Mouse (Mus musculus) hindbrain, embryonic 11.5 days (tissue): ENCODE measurements at regions not wholly inside any gene's neighbourhood (a gene's known extent, or its start where the extent isn't known, plus 50 kb on each side); places are given as distances from the start of the nearest gene placed in this dataset.

Source experiments
- ATAC-seq: fragments of 200-750 bp; cut with Nextera tagmentation; 2 replicates; pipeline ENCODE4 v1.8.0; 2017; ENCODE audit warnings: mild to moderate bottlenecking, moderate TSS enrichment, moderate library complexity; ENCODE audit not compliant: low FRiP score
- DNase-seq: peaks from one replicate; pipeline ENCODE4 v3.0.0-alpha.2; 2015; ENCODE audit warnings: low spot score
- H3K27ac ChIP-seq: fragments of 300-500 bp; sonication (generic); 2 replicates; pipeline ENCODE4 v1.5.1; 2014; ENCODE audit warnings: mild to moderate bottlenecking, low read depth, low read length
- H3K27me3 ChIP-seq: fragments of 300-500 bp; sonication (generic); 2 replicates; pipeline ENCODE4 v1.6.1; 2014; ENCODE audit warnings: mild to moderate bottlenecking, low read length, moderate library complexity, mixed read lengths; ENCODE audit not compliant: control insufficient read depth, insufficient read depth
- H3K36me3 ChIP-seq: fragments of 300-500 bp; sonication (generic); 2 replicates; pipeline ENCODE4 v1.6.1; 2014; ENCODE audit warnings: mild to moderate bottlenecking, low read length, moderate library complexity, mixed read lengths; ENCODE audit not compliant: control insufficient read depth, insufficient read depth
- H3K4me1 ChIP-seq: fragments of 300-500 bp; sonication (generic); replicated peaks from 2 replicates; pipeline ENCODE4 v1.6.1; 2014; ENCODE audit warnings: low read length, mixed read lengths; ENCODE audit not compliant: control insufficient read depth, insufficient read depth
- H3K4me2 ChIP-seq: fragments of 300-500 bp; sonication (generic); replicated peaks from 2 replicates; pipeline ENCODE4 v1.6.1; 2014; ENCODE audit warnings: mild to moderate bottlenecking, low read depth, low read length
- H3K4me3 ChIP-seq: fragments of 300-500 bp; sonication (generic); 2 replicates; pipeline ENCODE4 v1.5.1; 2014; ENCODE audit warnings: low read depth, low read length
- H3K9ac ChIP-seq: fragments of 300-500 bp; sonication (generic); 2 replicates; pipeline ENCODE4 v1.6.1; 2014; ENCODE audit warnings: low read depth, low read length
- H3K9me3 ChIP-seq: fragments of 300-500 bp; sonication (generic); 2 replicates; pipeline ENCODE4 v1.6.1; 2016; ENCODE audit warnings: low read length; ENCODE audit not compliant: control insufficient read depth
- WGBS: fragments of 180-500 bp; shearing (Covaris S2); extraction: QIAGEN DNeasy Blood & Tissue Kit; methylation state at CpG from one replicate; pipeline ENCODE4 v1.1.7; 2014; 5-methylcytosine and 5-hydroxymethylcytosine counted together

DNA sequence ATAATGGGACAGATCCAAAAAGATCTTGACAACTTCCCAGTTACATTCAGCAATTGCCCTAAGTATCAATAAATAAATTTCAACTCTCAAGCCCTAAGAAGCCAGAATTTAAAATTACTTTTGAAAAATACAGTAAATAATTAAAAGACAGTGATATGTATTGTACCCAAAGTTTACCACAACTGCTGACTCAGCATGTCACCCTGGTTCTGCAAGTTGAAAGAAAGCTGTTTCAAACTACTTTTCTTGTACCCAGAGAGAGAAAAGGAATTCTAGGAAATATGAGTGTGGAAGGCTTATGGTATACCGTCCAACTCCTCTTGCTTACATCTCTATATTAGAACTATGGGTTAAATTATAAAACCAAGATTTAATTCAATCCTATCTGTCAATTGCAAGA lies 248.9 kb upstream of the Slc7a11 start:
- Histone ChIP-seq H3K4me2 (no peak overlapping the region), H3K9me3 (no peaks in the 10 kb centered on the region), H3K36me3 (no peaks in the 10 kb centered on the region), H3K4me1 (peaks cover 2% of the 10 kb centered on the region; the same call in 1 of the 2 replicates), H3K27me3 (no peaks in the 10 kb centered on the region), H3K27ac (no peak overlapping the region), H3K4me3 (no peak overlapping the region), H3K9ac (no peak overlapping the region)
- WGBS, result 89% methylated on average over 1 of the region's 1 CpGs
- ATAC-seq (no peak), DNase-seq (no peak)

DNA sequence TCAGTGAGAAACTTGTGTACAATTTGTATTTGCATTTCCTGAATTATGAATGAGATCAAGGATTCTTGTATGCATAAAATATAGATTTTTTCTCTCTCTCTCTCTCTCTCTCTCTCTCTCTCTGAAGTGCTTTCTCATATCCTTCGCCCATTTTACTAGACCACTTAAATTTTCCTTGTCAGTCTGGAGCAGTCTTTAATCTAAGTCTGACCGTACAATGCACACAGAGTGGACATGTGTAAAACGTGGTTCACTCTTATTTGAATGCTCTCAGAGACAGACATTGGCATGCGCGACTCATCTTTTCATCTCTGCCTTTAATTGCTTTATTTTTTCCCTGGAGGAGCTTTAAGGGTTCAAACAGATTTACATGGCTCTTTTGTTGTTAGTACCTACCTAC lies 247.3 kb upstream of the Slc7a11 start:
- no peak overlapping the region for H3K9ac ChIP-seq
- H3K36me3 ChIP-seq, result no peaks in the 10 kb centered on the region
- H3K4me1 ChIP-seq, result peaks cover 2% of the 10 kb centered on the region; the same call in 1 of the 2 replicates
- H3K9me3 ChIP-seq, result no peaks in the 10 kb centered on the region
- no peak overlapping the region for H3K27ac ChIP-seq
- no peak overlapping the region for H3K4me3 ChIP-seq
- H3K4me2 ChIP-seq, result no peak overlapping the region
- DNase-seq (no peak), ATAC-seq (no peak)
- WGBS, result 79% methylated on average over 5 of the region's 5 CpGs
- H3K27me3 ChIP-seq, result no peaks in the 10 kb centered on the region

DNA sequence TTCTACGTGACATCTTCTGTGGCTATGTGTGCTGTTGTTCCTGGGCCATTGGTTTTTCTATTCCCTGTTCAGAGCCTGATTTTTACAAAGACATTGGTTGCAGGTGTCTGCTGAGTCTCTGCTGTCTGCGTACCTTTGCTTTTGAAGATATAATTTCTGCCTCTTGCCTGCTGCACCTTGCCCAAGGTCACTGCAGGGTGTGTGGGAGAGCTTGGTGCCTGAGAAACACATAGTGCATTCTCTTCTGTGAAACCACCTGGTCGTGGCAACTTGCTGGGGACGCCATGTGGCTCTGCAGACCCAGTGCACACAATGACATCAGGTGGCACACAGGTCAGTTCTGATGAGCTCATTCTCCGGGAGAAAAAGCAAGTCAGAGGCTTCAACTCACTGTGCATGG lies 246.0 kb upstream of the Slc7a11 start:
- Histone ChIP-seq H3K9me3 (no peaks in the 10 kb centered on the region), H3K27ac (no peak overlapping the region), H3K4me2 (no peak overlapping the region), H3K27me3 (no peaks in the 10 kb centered on the region), H3K4me3 (no peak overlapping the region), H3K36me3 (no peaks in the 10 kb centered on the region), H3K4me1 (no peaks in the 10 kb centered on the region), H3K9ac (no peak overlapping the region)
- DNase-seq (no peak), ATAC-seq (no peak)
- 86% methylated on average over 5 of the region's 5 CpGs for WGBS

DNA sequence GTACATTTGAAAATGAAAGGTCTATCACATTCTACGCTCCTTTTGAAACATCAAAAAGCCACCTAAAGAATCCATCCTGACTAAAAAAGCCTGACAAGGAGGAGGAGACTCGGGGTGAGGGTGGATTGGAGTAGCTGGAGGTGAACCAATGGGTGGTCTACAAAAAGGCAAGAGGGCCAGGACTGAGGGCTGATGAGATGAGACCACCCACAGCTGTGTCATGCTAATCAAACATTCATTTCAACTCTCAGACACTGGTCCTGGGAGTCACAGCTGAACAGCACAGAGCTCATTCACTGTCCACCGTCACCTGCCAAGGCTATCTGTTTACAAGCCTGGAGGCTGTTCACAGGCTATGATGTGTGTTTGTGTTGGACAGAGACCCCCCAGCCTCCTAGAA lies 244.3 kb upstream of the Slc7a11 start:
- Histone ChIP-seq H3K4me1 (no peaks in the 10 kb centered on the region), H3K9ac (no peak overlapping the region), H3K36me3 (no peaks in the 10 kb centered on the region), H3K9me3 (no peaks in the 10 kb centered on the region), H3K27ac (no peak overlapping the region), H3K4me2 (no peak overlapping the region), H3K4me3 (no peak overlapping the region), H3K27me3 (no peaks in the 10 kb centered on the region)
- WGBS, result 63% methylated on average over 3 of the region's 3 CpGs
- ATAC-seq, result no peak
- no peak for DNase-seq

DNA sequence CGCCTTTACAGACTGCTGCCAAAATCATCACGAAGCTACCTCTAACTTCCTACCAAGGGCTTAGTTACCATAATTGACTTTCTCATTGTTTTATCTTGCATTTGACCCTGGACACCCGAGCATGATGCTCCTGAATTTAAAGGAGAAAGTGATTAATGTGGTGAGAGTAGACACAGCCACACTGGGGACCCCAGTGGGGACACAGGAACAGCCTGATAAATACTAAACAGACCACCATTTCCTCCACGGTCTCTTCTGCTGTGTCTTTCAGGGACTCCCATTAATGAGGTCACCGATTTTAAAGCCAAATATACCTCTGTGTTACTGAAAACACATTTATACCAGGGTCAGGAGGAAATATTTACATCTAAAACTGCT lies 235.2 kb upstream of the Slc7a11 start:
- Histone ChIP-seq H3K36me3 (no peaks in the 10 kb centered on the region), H3K27ac (0 out of 2 replicates have a peak overlapping the region, but pooled peaks have one; percentile 44), H3K27me3 (no peaks in the 10 kb centered on the region), H3K9me3 (no peaks in the 10 kb centered on the region), H3K4me3 (no peak overlapping the region), H3K9ac (no peak overlapping the region), H3K4me1 (no peaks in the 10 kb centered on the region), H3K4me2 (no peak overlapping the region)
- ATAC-seq (peak; percentile 88), DNase-seq (peak; percentile 35)
- WGBS, result 49% methylated on average over 5 of the region's 5 CpGs

DNA sequence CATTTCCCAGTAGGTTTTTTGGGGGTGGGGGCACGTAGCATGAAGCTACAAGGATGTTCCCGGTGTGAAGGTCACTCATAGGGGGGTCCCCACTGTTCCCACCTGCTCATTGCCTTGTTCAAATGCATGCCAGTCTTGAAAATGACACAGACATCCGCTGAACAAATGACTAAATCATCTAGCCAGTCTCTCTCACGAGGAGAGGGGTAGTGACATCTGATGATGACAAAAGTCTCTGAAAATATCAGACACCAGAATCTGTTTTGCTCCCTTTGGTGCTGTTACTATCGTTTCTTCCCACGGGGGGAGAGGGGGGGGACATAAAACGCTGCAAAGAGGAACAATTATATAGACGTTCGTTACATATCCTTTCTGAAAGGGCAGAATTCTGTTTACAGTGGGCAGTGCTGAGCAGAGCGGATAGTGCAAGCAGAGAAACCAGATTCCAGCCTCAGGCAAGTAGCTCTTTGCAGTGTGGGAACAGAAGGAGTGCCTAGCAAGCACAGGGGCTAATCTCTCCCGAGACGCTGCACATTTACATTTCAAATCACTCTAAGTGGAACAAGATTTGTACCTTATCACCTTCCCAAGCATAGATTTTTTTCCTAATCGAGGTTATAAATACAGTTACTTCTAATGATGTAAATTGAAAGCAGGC lies 234.7 kb upstream of the Slc7a11 start:
- Histone ChIP-seq H3K4me1 (no peaks in the 10 kb centered on the region), H3K4me2 (no peak overlapping the region), H3K9ac (no peak overlapping the region), H3K27ac (peak overlapping the region; percentile 44), H3K27me3 (no peaks in the 10 kb centered on the region), H3K36me3 (no peaks in the 10 kb centered on the region), H3K4me3 (no peak overlapping the region), H3K9me3 (no peaks in the 10 kb centered on the region)
- WGBS, result 53% methylated on average over 13 of the region's 13 CpGs
- ATAC-seq (peak; percentile 87), DNase-seq (peak; percentile 35)

DNA sequence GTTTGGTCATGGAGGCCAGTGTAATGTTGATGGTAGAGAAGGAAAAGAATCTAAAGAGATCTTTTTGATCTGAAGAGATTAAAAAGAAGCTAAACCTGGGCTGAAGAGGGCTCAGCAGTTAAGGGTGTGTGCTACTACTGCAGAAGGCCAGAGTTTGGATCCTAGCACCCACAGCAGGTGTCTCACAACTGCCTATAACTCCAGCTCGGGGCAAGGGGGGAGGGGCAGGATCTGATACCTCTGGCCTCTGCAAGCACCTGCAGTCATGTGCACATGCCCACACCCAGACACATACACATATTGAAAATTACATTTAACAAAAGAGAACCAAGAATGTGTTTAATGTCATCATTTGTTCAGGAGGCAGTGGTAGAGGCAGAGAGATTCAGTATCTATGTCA lies 232.4 kb upstream of the Slc7a11 start:
- ATAC-seq, result no peak
- no peaks in the 10 kb centered on the region for H3K4me1 ChIP-seq
- DNase-seq, result no peak
- no peaks in the 10 kb centered on the region for H3K36me3 ChIP-seq
- H3K9me3 ChIP-seq, result no peaks in the 10 kb centered on the region
- H3K9ac ChIP-seq, result no peak overlapping the region
- 70% methylated on average over 1 of the region's 1 CpGs for WGBS
- no peaks in the 10 kb centered on the region for H3K27me3 ChIP-seq
- H3K4me3 ChIP-seq, result no peak overlapping the region
- H3K27ac ChIP-seq, result no peak overlapping the region
- no peak overlapping the region for H3K4me2 ChIP-seq

DNA sequence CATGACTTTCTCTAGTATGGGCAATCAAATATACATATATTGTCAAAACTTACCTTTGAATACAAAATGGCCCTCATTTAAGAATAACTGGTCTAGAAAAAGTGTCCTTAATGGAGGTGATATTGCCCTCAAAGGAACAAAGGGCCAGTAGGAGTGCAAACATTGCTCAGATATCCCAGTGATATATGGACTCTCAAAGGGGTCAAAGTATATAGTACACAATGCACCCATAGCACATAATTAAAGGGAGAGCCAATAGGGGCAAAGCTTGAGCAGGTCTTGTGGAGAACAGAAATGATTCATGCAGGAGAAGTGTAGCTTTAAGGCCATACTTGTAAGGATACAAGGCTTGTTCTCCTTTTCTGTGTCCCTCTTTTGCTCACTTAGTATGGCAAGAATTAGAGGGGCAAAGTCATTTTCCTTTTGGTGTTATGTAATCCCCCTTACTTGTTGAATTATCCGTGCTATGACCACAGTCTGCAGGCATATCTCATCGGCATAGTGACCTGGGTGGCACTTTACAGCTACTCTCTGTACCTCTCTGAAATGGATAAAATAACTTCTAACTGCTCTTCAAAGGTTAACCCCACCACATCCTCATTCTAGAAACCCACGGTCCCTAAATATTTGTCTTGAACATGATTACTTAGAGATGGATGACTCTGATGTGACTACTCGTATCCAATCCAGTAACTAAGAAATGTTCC lies 231.6 kb upstream of the Slc7a11 start:
- Histone ChIP-seq H3K27me3 (no peaks in the 10 kb centered on the region), H3K9ac (no peak overlapping the region), H3K4me2 (no peak overlapping the region), H3K4me1 (no peaks in the 10 kb centered on the region), H3K4me3 (no peak overlapping the region), H3K9me3 (no peaks in the 10 kb centered on the region), H3K36me3 (no peaks in the 10 kb centered on the region), H3K27ac (no peak overlapping the region)
- WGBS, result 86% methylated on average over 4 of the region's 4 CpGs
- ATAC-seq, result no peak
- DNase-seq, result no peak

DNA sequence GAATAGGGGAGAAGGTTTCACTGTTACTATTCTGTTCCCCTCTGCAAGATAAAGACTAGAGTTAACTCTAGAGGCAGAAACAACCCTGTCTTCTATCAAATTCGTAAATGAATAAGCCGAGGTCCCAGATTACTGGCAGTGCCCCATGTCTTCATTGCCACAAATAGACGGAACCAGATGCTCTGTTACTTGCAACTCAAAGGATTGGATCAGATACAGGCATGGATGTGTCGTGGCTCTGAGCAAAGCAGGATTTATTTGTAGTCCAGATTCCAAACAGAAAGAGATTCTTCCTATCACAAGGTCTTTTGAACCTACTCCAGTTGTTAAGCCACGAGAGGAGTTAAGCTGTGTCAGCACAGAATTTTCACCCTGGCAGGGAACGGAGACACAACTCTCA lies 221.9 kb upstream of the Slc7a11 start:
- Histone ChIP-seq H3K27ac (no peak overlapping the region), H3K4me2 (no peak overlapping the region), H3K4me3 (no peak overlapping the region), H3K36me3 (no peaks in the 10 kb centered on the region), H3K4me1 (no peaks in the 10 kb centered on the region), H3K9me3 (no peaks in the 10 kb centered on the region), H3K9ac (no peak overlapping the region), H3K27me3 (no peaks in the 10 kb centered on the region)
- DNase-seq, result no peak
- 86% methylated on average over 6 of the region's 6 CpGs for WGBS
- ATAC-seq, result no peak
